Mouse (Mus musculus): Measurements from ENCODE around the gene Mex3a.

Mex3a gene

GRCm38 (mm10) chr3:88529204-88530000 lies 2.8 kb upstream of the Mex3a start:
- DNase-seq, result no peak

GRCm38 (mm10) chr3:88530082-88530864 lies 1.9 kb upstream of the Mex3a start:
- DNase-seq, result no peak

- peak; percentile 95 to 96 for DNase-seq
Measured at GRCm38 (mm10) chr3:88531348-88532298, 572 bp upstream of the Mex3a start.

GRCm38 (mm10) chr3:88532689-88533511 lies 705 bp downstream of the Mex3a start:
- DNase-seq, result peak; percentile 65 to 71

GRCm38 (mm10) chr3:88533706-88534105 lies 1.5 kb downstream of the Mex3a start:
- DNase-seq, result peak in 1 of 2 experiments; percentile 52

- DNase-seq, result no peak
Measured at GRCm38 (mm10) chr3:88535005-88535404, 2.8 kb downstream of the Mex3a start.

- no peak for DNase-seq
Measured at GRCm38 (mm10) chr3:88535527-88535926, 3.3 kb downstream of the Mex3a start.

GRCm38 (mm10) chr3:88536103-88536930 lies 4.1 kb downstream of the Mex3a start:
- DNase-seq, result peak; percentile 81 to 82

- no peak for DNase-seq
Measured at GRCm38 (mm10) chr3:88537146-88537545, 5.0 kb downstream of the Mex3a start.

- DNase-seq, result no peak
Measured at GRCm38 (mm10) chr3:88538271-88539145, 6.3 kb downstream of the Mex3a start.

- DNase-seq, result peak; percentile 70 to 77
Measured at GRCm38 (mm10) chr3:88539397-88539796, 7.2 kb downstream of the Mex3a start.

GRCm38 (mm10) chr3:88540085-88540484 lies 7.9 kb downstream of the Mex3a start:
- DNase-seq, result peak; percentile 64

GRCm38 (mm10) chr3:88541622-88542401 lies 9.6 kb downstream of the Mex3a start:
- DNase-seq, result peak; percentile 96 to 97

GRCm38 (mm10) chr3:88542486-88542885 lies 10.3 kb downstream of the Mex3a start:
- peak; percentile 66 to 68 for DNase-seq

- no peak for DNase-seq
Measured at GRCm38 (mm10) chr3:88543174-88543573, 11.0 kb downstream of the Mex3a start.

GRCm38 (mm10) chr3:88543651-88544410 lies 11.6 kb downstream of the Mex3a start:
- DNase-seq, result peak in 1 of 2 experiments; percentile 59

- peak; percentile 80 to 81 for DNase-seq
Measured at GRCm38 (mm10) chr3:88544514-88544913, 12.3 kb downstream of the Mex3a start.

- DNase-seq, result no peak
Measured at GRCm38 (mm10) chr3:88544955-88545591, 12.9 kb downstream of the Mex3a start.

Measured in cerebellum, postnatal 10 days (tissue).